Mouse (Mus musculus): Measurements from ENCODE around the gene Il34. TPM values are rescaled to one million over a fixed set of nuclear protein-coding genes. Genes with fewer than 3 reads are reported as not detected.

Gene Il34
- polyA plus RNA-seq, 1 experiment: not detected

DNA sequence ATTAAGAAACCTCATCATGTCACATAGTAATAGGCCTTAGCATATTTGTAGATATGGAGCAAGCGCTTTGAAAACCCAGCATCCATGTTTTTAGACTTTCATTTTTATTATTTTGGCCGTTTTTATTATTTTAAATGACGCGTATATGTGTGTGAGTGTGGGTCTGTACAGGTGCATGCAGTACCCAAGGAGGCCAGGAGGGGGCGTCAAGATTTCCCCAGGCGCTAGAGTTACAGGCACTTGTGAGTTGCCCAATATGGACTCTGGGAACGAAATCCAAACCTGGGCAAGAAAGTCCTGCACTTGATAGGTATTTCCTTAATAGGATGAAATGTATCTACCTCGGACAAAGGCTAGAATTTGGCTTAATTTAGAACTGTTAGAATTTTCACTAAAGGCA is 30.4 kb downstream of the Il34 start:
- Histone ChIP-seq H3K36me3 (ENCODE audit: control insufficient read depth) (no peaks in the 10 kb centered on the region), H3K4me3 (replicated peaks) (no peak overlapping the region), H3K4me1 (ENCODE audit: control insufficient read depth) (peaks cover 28% of the 10 kb centered on the region), H3K9me3 (ENCODE audit: control insufficient read depth, low read length) (peaks cover 8% of the 10 kb centered on the region), H3K27me3 (ENCODE audit: control insufficient read depth) (no peaks in the 10 kb centered on the region)
- no peak for TF ChIP-seq GATA1 (IDR thresholded peaks at IDR 0.05; ENCODE audit: low read length)
- no peak for TF ChIP-seq TAL1 (IDR thresholded peaks at IDR 0.05; ENCODE audit: low read length)

DNA sequence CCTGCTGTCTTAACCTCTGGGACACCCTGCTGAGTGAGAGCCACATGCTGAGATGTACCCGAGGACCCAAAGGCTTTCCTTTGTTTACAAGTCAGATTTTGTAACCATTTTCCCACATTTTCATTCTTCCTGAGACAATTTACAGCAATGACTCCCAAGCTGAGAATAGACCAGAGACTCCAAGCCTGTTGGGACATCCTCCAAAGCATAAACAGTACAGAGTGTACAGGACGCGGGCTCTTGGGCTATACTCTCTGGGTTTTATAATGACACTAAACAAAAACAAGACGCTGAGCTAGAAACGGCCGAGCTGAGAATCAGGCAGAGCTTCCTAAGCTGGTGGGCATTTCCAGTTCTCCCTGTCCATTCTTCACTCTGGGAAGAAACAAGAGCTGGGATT is 31.0 kb downstream of the Il34 start:
- Histone ChIP-seq H3K9me3 (ENCODE audit: control insufficient read depth, low read length) (peaks cover 8% of the 10 kb centered on the region), H3K4me3 (replicated peaks) (no peak overlapping the region), H3K27me3 (ENCODE audit: control insufficient read depth) (no peaks in the 10 kb centered on the region), H3K4me1 (ENCODE audit: control insufficient read depth) (peaks cover 32% of the 10 kb centered on the region), H3K36me3 (ENCODE audit: control insufficient read depth) (no peaks in the 10 kb centered on the region)
- TF ChIP-seq GATA1 (IDR thresholded peaks at IDR 0.05; ENCODE audit: low read length) (no peak), TAL1 (IDR thresholded peaks at IDR 0.05; ENCODE audit: low read length) (no peak)

GRCm38 (mm10) chr8:110774047-110774446 is 31.7 kb downstream of the Il34 start:
- H3K4me1 ChIP-seq (ENCODE audit: control insufficient read depth): peaks cover 34% of the 10 kb centered on the region
- TF ChIP-seq GATA1 (IDR thresholded peaks at IDR 0.05; ENCODE audit: low read length) (no peak), TAL1 (IDR thresholded peaks at IDR 0.05; ENCODE audit: low read length) (no peak)
- no peaks in the 10 kb centered on the region for H3K27me3 ChIP-seq (ENCODE audit: control insufficient read depth)
- H3K9me3 ChIP-seq (ENCODE audit: control insufficient read depth, low read length): peaks cover 8% of the 10 kb centered on the region
- no peak overlapping the region for H3K4me3 ChIP-seq (replicated peaks)
- no peaks in the 10 kb centered on the region for H3K36me3 ChIP-seq (ENCODE audit: control insufficient read depth)

- no peaks in the 10 kb centered on the region for H3K36me3 ChIP-seq (ENCODE audit: control insufficient read depth)
- no peaks in the 10 kb centered on the region for H3K27me3 ChIP-seq (ENCODE audit: control insufficient read depth)
- H3K4me1 ChIP-seq (ENCODE audit: control insufficient read depth): peaks cover 35% of the 10 kb centered on the region
- H3K4me3 ChIP-seq (replicated peaks): no peak overlapping the region
- H3K9me3 ChIP-seq (ENCODE audit: control insufficient read depth, low read length): peaks cover 8% of the 10 kb centered on the region
- no peak for TF ChIP-seq TAL1 (IDR thresholded peaks at IDR 0.05; ENCODE audit: low read length)
- TF ChIP-seq GATA1 (IDR thresholded peaks at IDR 0.05; ENCODE audit: low read length): no peak
Measured at GRCm38 (mm10) chr8:110772452-110772851, 33.3 kb downstream of the Il34 start.

GRCm38 (mm10) chr8:110767261-110767660 is 38.5 kb downstream of the Il34 start:
- H3K36me3 ChIP-seq (ENCODE audit: control insufficient read depth): no peaks in the 10 kb centered on the region
- H3K4me1 ChIP-seq (ENCODE audit: control insufficient read depth): peaks cover 33% of the 10 kb centered on the region
- no peaks in the 10 kb centered on the region for H3K27me3 ChIP-seq (ENCODE audit: control insufficient read depth)
- no peak overlapping the region for H3K4me3 ChIP-seq (replicated peaks)
- no peak for TF ChIP-seq TAL1 (IDR thresholded peaks at IDR 0.05; ENCODE audit: low read length)
- no peak for TF ChIP-seq GATA1 (IDR thresholded peaks at IDR 0.05; ENCODE audit: low read length)
- H3K9me3 ChIP-seq (ENCODE audit: control insufficient read depth, low read length): no peaks in the 10 kb centered on the region

GRCm38 (mm10) chr8:110764671-110765070 is 41.1 kb downstream of the Il34 start:
- Histone ChIP-seq H3K4me3 (replicated peaks) (no peak overlapping the region), H3K27me3 (ENCODE audit: control insufficient read depth) (no peaks in the 10 kb centered on the region)
- TF ChIP-seq TAL1 (IDR thresholded peaks at IDR 0.05; ENCODE audit: low read length) (no peak), GATA1 (IDR thresholded peaks at IDR 0.05; ENCODE audit: low read length) (no peak)

GRCm38 (mm10) chr8:110761988-110762387 is 43.7 kb downstream of the Il34 start:
- TF ChIP-seq GATA1 (IDR thresholded peaks at IDR 0.05; ENCODE audit: low read length) (no peak), TAL1 (IDR thresholded peaks at IDR 0.05; ENCODE audit: low read length) (no peak)
- no peak overlapping the region for H3K4me3 ChIP-seq (replicated peaks)

More at GRCm38 (mm10) chr8:110764671-110765070, 41.1 kb downstream of the Il34 start:
- H3K36me3 ChIP-seq (ENCODE audit: control insufficient read depth): no peaks in the 10 kb centered on the region
- no peaks in the 10 kb centered on the region for H3K9me3 ChIP-seq (ENCODE audit: control insufficient read depth, low read length)
- H3K4me1 ChIP-seq (ENCODE audit: control insufficient read depth): peaks cover 28% of the 10 kb centered on the region

GRCm38 (mm10) chr8:110761185-110761584 is 44.5 kb downstream of the Il34 start:
- no peaks in the 10 kb centered on the region for H3K27me3 ChIP-seq (ENCODE audit: control insufficient read depth)

More at GRCm38 (mm10) chr8:110761988-110762387, 43.7 kb downstream of the Il34 start:
- no peaks in the 10 kb centered on the region for H3K36me3 ChIP-seq (ENCODE audit: control insufficient read depth)
- H3K27me3 ChIP-seq (ENCODE audit: control insufficient read depth): no peaks in the 10 kb centered on the region
- H3K4me1 ChIP-seq (ENCODE audit: control insufficient read depth): peaks cover 16% of the 10 kb centered on the region
- no peaks in the 10 kb centered on the region for H3K9me3 ChIP-seq (ENCODE audit: control insufficient read depth, low read length)

DNA sequence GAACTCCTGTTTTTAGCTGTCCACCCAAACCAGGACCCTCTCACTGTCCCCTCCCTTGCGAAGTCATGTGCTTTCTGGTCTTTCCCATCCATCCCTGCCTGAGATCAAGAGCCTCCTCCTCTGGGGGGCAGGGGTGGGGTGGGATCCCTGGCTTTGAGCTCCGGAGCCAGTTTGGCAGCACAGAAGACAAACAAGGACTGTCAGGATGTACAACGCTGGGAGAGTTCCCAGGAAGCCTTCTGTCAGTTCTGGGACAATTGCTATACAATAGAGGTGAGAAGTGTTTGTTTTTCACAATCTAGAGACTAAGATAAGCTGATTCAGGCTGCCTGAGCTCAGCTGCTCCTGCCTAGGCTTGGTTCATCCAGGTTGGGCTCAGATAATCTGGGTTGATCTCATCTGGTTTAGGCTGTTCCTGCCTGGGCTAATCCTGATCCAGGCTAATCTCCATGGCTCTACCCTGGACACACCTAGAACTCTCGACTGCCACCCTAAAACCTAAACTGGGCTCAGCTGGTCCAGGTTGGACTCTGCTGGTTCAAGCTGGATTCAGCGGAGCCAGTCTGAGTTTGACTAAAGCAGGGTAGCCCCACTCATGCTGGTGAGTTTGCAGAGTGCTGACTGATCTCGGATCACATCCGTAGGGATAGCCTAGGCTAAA is 45.3 kb downstream of the Il34 start:
- H3K27me3 ChIP-seq (ENCODE audit: control insufficient read depth): no peaks in the 10 kb centered on the region
- H3K4me1 ChIP-seq (ENCODE audit: control insufficient read depth): peaks cover 21% of the 10 kb centered on the region
- no peaks in the 10 kb centered on the region for H3K9me3 ChIP-seq (ENCODE audit: control insufficient read depth, low read length)
- H3K4me3 ChIP-seq (replicated peaks): no peak overlapping the region
- TF ChIP-seq GATA1 (IDR thresholded peaks at IDR 0.05; ENCODE audit: low read length) (no peak), TAL1 (IDR thresholded peaks at IDR 0.05; ENCODE audit: low read length) (no peak)
- no peaks in the 10 kb centered on the region for H3K36me3 ChIP-seq (ENCODE audit: control insufficient read depth)

More at GRCm38 (mm10) chr8:110761185-110761584, 44.5 kb downstream of the Il34 start:
- no peaks in the 10 kb centered on the region for H3K36me3 ChIP-seq (ENCODE audit: control insufficient read depth)
- H3K4me3 ChIP-seq (replicated peaks): no peak overlapping the region
- H3K4me1 ChIP-seq (ENCODE audit: control insufficient read depth): peaks cover 17% of the 10 kb centered on the region
- no peak for TF ChIP-seq GATA1 (IDR thresholded peaks at IDR 0.05; ENCODE audit: low read length)
- TF ChIP-seq TAL1 (IDR thresholded peaks at IDR 0.05; ENCODE audit: low read length): no peak
- H3K9me3 ChIP-seq (ENCODE audit: control insufficient read depth, low read length): no peaks in the 10 kb centered on the region

All from erythroblast, embryonic 14.5 days (primary cell).